In genomic region chr9:78775462-78775861, GRCm38 (mm10) we compare ENCODE assay signal across 8 mouse cellular contexts.
DNase-seq lines count a peak whose midpoint lies in the region; ATAC-seq lines count a peak whose summit lies in the region.

No protein-coding gene starts in this region.

- no peak overlapping the region for H3K9ac ChIP-seq in neural tube, embryonic 11.5 days (ENCODE audit: low read length)
- no peak overlapping the region for H3K9ac ChIP-seq in neural tube, embryonic 15.5 days (replicated peaks)
- H3K9ac ChIP-seq in embryonic facial prominence, embryonic 14.5 days (ENCODE audit: low read depth, low read length), result no peak overlapping the region
- H3K9ac ChIP-seq in limb, embryonic 12.5 days (replicated peaks), result no peak overlapping the region

- DNase-seq in neural tube, embryonic 11.5 days (ENCODE audit: low spot score), result peak; percentile 19
- peak; percentile 52 for DNase-seq in adrenal gland, postnatal 10 days
- peak; percentile 79 for DNase-seq in embryonic facial prominence, embryonic 14.5 days (ENCODE audit: low spot score)
- peak; percentile 14 to 21 for DNase-seq in kidney, adult 8-10 months
- peak; percentile 40 for DNase-seq in right cerebral cortex, adult 18-20 months
- DNase-seq in spleen, postnatal 4 days (ENCODE audit: low spot score in 2 of 2), result no peak

- no peak overlapping the region for H3K4me2 ChIP-seq in neural tube, embryonic 11.5 days (ENCODE audit: low read depth)
- no peak overlapping the region for H3K4me2 ChIP-seq in neural tube, embryonic 15.5 days
- no peak overlapping the region for H3K4me2 ChIP-seq in embryonic facial prominence, embryonic 14.5 days (ENCODE audit: low read depth, low read length)
- no peak overlapping the region for H3K4me2 ChIP-seq in limb, embryonic 12.5 days

- WGBS in neural tube, embryonic 11.5 days, result 13% methylated on average over 5 of the region's 5 CpGs
- 18% methylated on average over 5 of the region's 5 CpGs for WGBS in neural tube, embryonic 15.5 days
- WGBS in embryonic facial prominence, embryonic 14.5 days, result 10% methylated on average over 5 of the region's 5 CpGs
- WGBS in limb, embryonic 12.5 days, result 9% methylated on average over 5 of the region's 5 CpGs

- no peak for ATAC-seq in neural tube, embryonic 11.5 days (ENCODE audit: insufficient read depth, low FRiP score, low TSS enrichment)
- ATAC-seq in neural tube, embryonic 15.5 days (ENCODE audit: low FRiP score), result no peak
- no peak for ATAC-seq in embryonic facial prominence, embryonic 14.5 days (ENCODE audit: low read depth)
- ATAC-seq in limb, embryonic 12.5 days (ENCODE audit: insufficient number of reproducible peaks, insufficient read depth, low FRiP score, low TSS enrichment, low read depth), result 0 out of 2 replicates have a peak, but pooled peaks have one; percentile 13

- no peak overlapping the region for H3K27ac ChIP-seq in neural tube, embryonic 11.5 days (ENCODE audit: low read depth, low read length)
- no peak overlapping the region for H3K27ac ChIP-seq in neural tube, embryonic 15.5 days (replicated peaks)
- H3K27ac ChIP-seq in embryonic facial prominence, embryonic 14.5 days (replicated peaks; ENCODE audit: low read depth, low read length), result no peak overlapping the region
- no peak overlapping the region for H3K27ac ChIP-seq in limb, embryonic 12.5 days

- H3K9me3 ChIP-seq in neural tube, embryonic 11.5 days (ENCODE audit: control insufficient read depth, low read length), result no peaks in the 10 kb centered on the region
- H3K9me3 ChIP-seq in neural tube, embryonic 15.5 days (replicated peaks), result no peaks in the 10 kb centered on the region
- H3K9me3 ChIP-seq in embryonic facial prominence, embryonic 14.5 days (ENCODE audit: control insufficient read depth, low read length), result no peaks in the 10 kb centered on the region
- H3K9me3 ChIP-seq in limb, embryonic 12.5 days, result no peaks in the 10 kb centered on the region

- no peak overlapping the region for H3K4me3 ChIP-seq in neural tube, embryonic 11.5 days (ENCODE audit: low read depth, low read length)
- no peak overlapping the region for H3K4me3 ChIP-seq in neural tube, embryonic 15.5 days (replicated peaks)
- no peak overlapping the region for H3K4me3 ChIP-seq in embryonic facial prominence, embryonic 14.5 days (ENCODE audit: low read depth, low read length)
- H3K4me3 ChIP-seq in limb, embryonic 12.5 days (replicated peaks), result no peak overlapping the region

- no peaks in the 10 kb centered on the region for H3K27me3 ChIP-seq in neural tube, embryonic 11.5 days (ENCODE audit: control insufficient read depth, insufficient read depth, low read length)
- H3K27me3 ChIP-seq in neural tube, embryonic 15.5 days (replicated peaks), result no peaks in the 10 kb centered on the region
- H3K27me3 ChIP-seq in embryonic facial prominence, embryonic 14.5 days (replicated peaks; ENCODE audit: control insufficient read depth, insufficient read depth, low read length), result no peaks in the 10 kb centered on the region
- H3K27me3 ChIP-seq in limb, embryonic 12.5 days, result no peaks in the 10 kb centered on the region

- H3K4me1 ChIP-seq in neural tube, embryonic 11.5 days (ENCODE audit: control insufficient read depth, insufficient read depth, low read length), result no peaks in the 10 kb centered on the region
- H3K4me1 ChIP-seq in neural tube, embryonic 15.5 days, result no peaks in the 10 kb centered on the region
- H3K4me1 ChIP-seq in embryonic facial prominence, embryonic 14.5 days (ENCODE audit: control insufficient read depth, insufficient read depth, low read length), result no peaks in the 10 kb centered on the region
- peaks cover 7% of the 10 kb centered on the region for H3K4me1 ChIP-seq in limb, embryonic 12.5 days (replicated peaks)

- no peaks in the 10 kb centered on the region for H3K36me3 ChIP-seq in neural tube, embryonic 11.5 days (ENCODE audit: control insufficient read depth, insufficient read depth, low read length)
- no peaks in the 10 kb centered on the region for H3K36me3 ChIP-seq in neural tube, embryonic 15.5 days
- no peaks in the 10 kb centered on the region for H3K36me3 ChIP-seq in embryonic facial prominence, embryonic 14.5 days (ENCODE audit: control insufficient read depth, insufficient read depth, low read length)
- no peaks in the 10 kb centered on the region for H3K36me3 ChIP-seq in limb, embryonic 12.5 days

Comparison
In these comparisons a context has a peak if more than half of its experiments do, and no peak if none do; other contexts are left out.
1. DNase-seq: peak in neural tube, embryonic 11.5 days (single experiment), adrenal gland, postnatal 10 days (single experiment), embryonic facial prominence, embryonic 14.5 days (single experiment), kidney, adult 8-10 months (2 of 2) and right cerebral cortex, adult 18-20 months (single experiment); none in spleen, postnatal 4 days (0 of 2).